Mouse (Mus musculus): ENCODE measurements around the gene Lsm5.

Lsm5 gene

GRCm38 (mm10) chr6:56703931-56704900 is at the start of gene Lsm5:
TSS of gene Lsm5 (minus strand) at chr6:56704710.
- no peaks in the 10 kb centered on the region for H3K36me3 ChIP-seq (ENCODE audit: control insufficient read depth, insufficient read depth, low read length, poor library complexity, severe bottlenecking)
- peak; percentile 94 for DNase-seq (ENCODE audit: low read depth, low spot score)
- no peaks in the 10 kb centered on the region for H3K27me3 ChIP-seq (ENCODE audit: control insufficient read depth, insufficient read depth, low read length, poor library complexity, severe bottlenecking)

DNA sequence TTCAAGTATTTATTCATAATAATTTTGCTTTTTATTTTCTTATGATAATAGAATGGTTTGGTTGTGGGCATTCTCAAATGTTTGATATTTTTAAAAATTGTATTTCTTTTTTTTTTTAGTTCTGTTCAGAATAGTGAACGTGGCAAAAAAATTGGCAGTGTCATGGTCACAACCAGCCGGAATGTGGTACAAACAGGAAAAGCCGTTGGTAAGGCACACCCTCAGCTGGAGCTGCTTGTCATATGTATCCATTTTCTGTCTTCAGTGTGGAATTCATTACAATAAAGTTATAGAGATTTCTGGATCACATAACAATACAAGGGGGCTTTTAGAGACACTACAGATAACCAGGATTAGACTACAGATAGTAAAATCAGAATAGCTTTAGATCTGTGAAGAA is 49.2 kb upstream of the Lsm5 start:
- peaks cover 17% of the 10 kb centered on the region for H3K36me3 ChIP-seq (ENCODE audit: control insufficient read depth, insufficient read depth, low read length, poor library complexity, severe bottlenecking)
- DNase-seq (ENCODE audit: low read depth, low spot score) = no peak

DNA sequence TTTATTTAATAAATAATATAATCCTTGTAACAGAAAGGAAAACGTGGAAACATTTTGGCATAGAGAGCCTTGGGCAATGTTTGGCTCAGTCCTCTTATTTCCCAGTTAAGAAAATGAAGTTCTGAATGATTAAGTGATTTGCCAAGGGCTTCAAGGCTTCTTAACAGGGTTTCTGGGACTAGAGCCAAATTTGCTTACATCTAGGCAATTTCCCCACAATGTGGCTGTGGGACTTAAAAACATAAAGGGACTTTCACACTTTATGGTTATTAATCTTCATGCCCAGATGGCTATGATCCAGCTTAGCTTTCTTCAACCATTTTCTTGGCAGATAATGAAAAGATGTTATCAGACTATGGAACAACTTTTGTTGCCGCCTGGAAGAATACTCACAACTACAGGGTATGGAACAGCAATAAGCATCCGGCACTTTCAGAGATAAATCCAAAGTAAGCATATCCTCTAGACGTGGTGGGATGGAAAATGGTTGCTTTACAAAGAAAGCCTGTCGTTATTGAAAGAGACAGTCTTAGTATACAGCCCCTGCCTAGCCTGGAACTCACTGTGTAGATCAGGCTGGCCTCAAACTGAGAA is 41.5 kb upstream of the Lsm5 start:
- no peak for DNase-seq (ENCODE audit: low read depth, low spot score)
- H3K36me3 ChIP-seq (ENCODE audit: control insufficient read depth, insufficient read depth, low read length, poor library complexity, severe bottlenecking) = peaks cover 8% of the 10 kb centered on the region
- no peaks in the 10 kb centered on the region for H3K27me3 ChIP-seq (ENCODE audit: control insufficient read depth, insufficient read depth, low read length, poor library complexity, severe bottlenecking)

More for the DNA sequence above, 49.2 kb upstream of the Lsm5 start:
- no peaks in the 10 kb centered on the region for H3K27me3 ChIP-seq (ENCODE audit: control insufficient read depth, insufficient read depth, low read length, poor library complexity, severe bottlenecking)

GRCm38 (mm10) chr6:56732545-56732944 is 28.0 kb upstream of the Lsm5 start:
- no peaks in the 10 kb centered on the region for H3K27me3 ChIP-seq (ENCODE audit: control insufficient read depth, insufficient read depth, low read length, poor library complexity, severe bottlenecking)
- DNase-seq (ENCODE audit: low read depth, low spot score) = no peak
- H3K36me3 ChIP-seq (ENCODE audit: control insufficient read depth, insufficient read depth, low read length, poor library complexity, severe bottlenecking) = peaks cover 12% of the 10 kb centered on the region

DNA sequence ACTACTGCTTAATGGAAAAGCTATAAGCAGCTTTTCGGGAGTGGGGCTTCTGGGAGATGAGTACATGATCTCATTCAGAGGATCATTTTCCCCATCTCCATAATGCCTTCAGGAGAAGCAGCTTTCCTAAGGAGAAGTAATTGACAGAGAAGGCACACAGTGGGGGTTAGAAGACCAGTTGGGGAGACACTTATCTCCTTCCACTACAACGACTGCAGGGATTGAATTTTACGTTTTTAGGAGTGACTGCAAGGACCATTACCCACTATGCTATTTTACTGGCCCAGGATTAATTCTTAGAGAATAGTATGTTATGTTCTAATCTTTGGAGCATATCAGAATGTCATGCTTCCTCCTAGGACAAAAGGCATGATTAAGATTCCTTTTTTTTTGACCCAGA is 16.4 kb upstream of the Lsm5 start:
- no peak for DNase-seq (ENCODE audit: low read depth, low spot score)
- peaks cover 8% of the 10 kb centered on the region for H3K36me3 ChIP-seq (ENCODE audit: control insufficient read depth, insufficient read depth, low read length, poor library complexity, severe bottlenecking)
- no peaks in the 10 kb centered on the region for H3K27me3 ChIP-seq (ENCODE audit: control insufficient read depth, insufficient read depth, low read length, poor library complexity, severe bottlenecking)

- H3K27me3 ChIP-seq (ENCODE audit: control insufficient read depth, insufficient read depth, low read length, poor library complexity, severe bottlenecking) = no peaks in the 10 kb centered on the region
- peaks cover 4% of the 10 kb centered on the region; the same call in 1 of the 2 replicates for H3K36me3 ChIP-seq (ENCODE audit: control insufficient read depth, insufficient read depth, low read length, poor library complexity, severe bottlenecking)
- no peak for DNase-seq (ENCODE audit: low read depth, low spot score)
Observed at GRCm38 (mm10) chr6:56719071-56719470, 14.6 kb upstream of the Lsm5 start.

GRCm38 (mm10) chr6:56715270-56715666 is 10.8 kb upstream of the Lsm5 start:
- peak; percentile 83 for DNase-seq (ENCODE audit: low read depth, low spot score)
- Histone ChIP-seq H3K36me3 (ENCODE audit: control insufficient read depth, insufficient read depth, low read length, poor library complexity, severe bottlenecking) (no peaks in the 10 kb centered on the region), H3K27me3 (ENCODE audit: control insufficient read depth, insufficient read depth, low read length, poor library complexity, severe bottlenecking) (no peaks in the 10 kb centered on the region)

DNA sequence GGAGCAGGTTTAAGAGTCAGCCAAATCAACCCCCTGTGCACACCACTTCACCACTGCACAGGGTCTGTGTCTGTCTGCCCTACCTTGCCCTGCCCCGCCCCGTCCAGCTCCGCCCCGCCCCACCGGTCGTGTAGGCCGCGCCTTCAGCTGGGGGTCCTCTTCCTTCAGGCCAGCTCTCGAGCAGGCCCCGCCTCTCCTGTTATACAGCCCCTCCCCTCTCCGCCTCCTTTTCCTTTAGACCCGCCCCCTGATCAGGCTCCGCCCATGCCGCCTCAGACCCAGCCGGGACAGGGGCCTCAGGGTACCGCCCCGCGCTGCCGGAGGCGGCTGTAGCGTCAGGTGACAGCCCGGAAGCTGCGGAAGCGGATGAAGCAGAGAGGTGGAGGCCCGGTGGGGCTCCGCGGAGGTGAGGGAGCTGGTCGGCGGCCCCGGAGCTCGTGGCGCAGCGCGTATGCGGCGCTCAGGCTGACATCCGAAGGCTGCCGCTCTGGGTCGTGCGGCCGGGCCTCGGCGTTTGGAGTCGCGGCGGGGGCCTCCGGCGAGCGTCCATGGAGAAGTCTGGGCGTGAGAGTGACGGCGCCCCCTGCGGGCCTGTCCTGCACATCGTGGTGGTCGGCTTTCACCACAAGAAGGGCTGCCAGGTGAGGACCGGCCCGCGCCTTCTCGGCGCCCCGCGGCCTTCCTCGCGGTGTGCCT is 10.2 kb upstream of the Lsm5 start, which contains the start of gene Avl9:
Gene Avl9, plus strand, starts transcription at position 326 of the 696 bp plus-strand sequence.
- Histone ChIP-seq H3K36me3 (ENCODE audit: control insufficient read depth, insufficient read depth, low read length, poor library complexity, severe bottlenecking) (no peaks in the 10 kb centered on the region), H3K27me3 (ENCODE audit: control insufficient read depth, insufficient read depth, low read length, poor library complexity, severe bottlenecking) (no peaks in the 10 kb centered on the region)
- DNase-seq (ENCODE audit: low read depth, low spot score) = peak; percentile 99

DNA sequence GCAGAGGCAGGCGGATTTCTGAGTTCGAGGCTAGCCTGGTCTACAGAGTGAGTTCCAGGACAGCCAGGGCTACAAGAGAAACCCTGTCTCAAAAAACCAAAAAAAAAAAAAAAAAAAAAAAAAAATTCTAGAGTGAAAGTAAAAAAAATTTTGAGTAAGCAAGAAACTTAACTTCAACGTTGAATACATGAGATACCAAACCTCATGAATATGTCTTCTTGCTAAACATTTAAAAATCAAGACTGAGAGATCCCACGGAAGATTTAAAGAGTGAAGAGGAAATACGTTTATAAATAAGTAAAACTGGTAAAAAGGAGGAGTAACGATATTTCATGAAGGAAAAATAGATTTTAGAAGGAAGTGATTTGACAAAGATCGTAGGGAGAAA is 9.7 kb upstream of the Lsm5 start:
- DNase-seq (ENCODE audit: low read depth, low spot score) = no peak
- no peaks in the 10 kb centered on the region for H3K27me3 ChIP-seq (ENCODE audit: control insufficient read depth, insufficient read depth, low read length, poor library complexity, severe bottlenecking)
- no peaks in the 10 kb centered on the region for H3K36me3 ChIP-seq (ENCODE audit: control insufficient read depth, insufficient read depth, low read length, poor library complexity, severe bottlenecking)

DNA sequence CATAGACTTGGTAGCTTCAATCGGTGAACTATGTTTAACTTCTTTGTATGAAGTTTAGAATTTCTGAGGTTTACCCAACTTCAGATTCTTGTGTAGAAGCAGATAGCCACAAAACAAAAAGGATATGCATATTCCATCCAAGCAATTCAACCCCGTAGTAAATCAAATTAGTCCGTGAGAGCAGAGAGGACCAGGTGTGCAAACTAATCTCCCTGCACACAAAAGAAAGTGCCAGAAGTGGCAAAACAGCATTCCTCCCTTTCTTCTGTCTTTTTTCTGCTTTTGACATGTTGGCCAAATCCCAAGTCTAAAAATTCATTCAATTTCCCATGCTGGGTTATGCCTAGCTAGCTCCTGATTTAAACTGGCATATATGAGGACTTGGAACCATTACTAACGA is 12.1 kb downstream of the Lsm5 start:
- DNase-seq (ENCODE audit: low read depth, low spot score) = no peak
- no peaks in the 10 kb centered on the region for H3K27me3 ChIP-seq (ENCODE audit: control insufficient read depth, insufficient read depth, low read length, poor library complexity, severe bottlenecking)
- no peaks in the 10 kb centered on the region for H3K36me3 ChIP-seq (ENCODE audit: control insufficient read depth, insufficient read depth, low read length, poor library complexity, severe bottlenecking)

GRCm38 (mm10) chr6:56691205-56691604 is 13.3 kb downstream of the Lsm5 start:
- peak; percentile 81 for DNase-seq (ENCODE audit: low read depth, low spot score)
- no peaks in the 10 kb centered on the region for H3K36me3 ChIP-seq (ENCODE audit: control insufficient read depth, insufficient read depth, low read length, poor library complexity, severe bottlenecking)
- H3K27me3 ChIP-seq (ENCODE audit: control insufficient read depth, insufficient read depth, low read length, poor library complexity, severe bottlenecking) = no peaks in the 10 kb centered on the region

DNA sequence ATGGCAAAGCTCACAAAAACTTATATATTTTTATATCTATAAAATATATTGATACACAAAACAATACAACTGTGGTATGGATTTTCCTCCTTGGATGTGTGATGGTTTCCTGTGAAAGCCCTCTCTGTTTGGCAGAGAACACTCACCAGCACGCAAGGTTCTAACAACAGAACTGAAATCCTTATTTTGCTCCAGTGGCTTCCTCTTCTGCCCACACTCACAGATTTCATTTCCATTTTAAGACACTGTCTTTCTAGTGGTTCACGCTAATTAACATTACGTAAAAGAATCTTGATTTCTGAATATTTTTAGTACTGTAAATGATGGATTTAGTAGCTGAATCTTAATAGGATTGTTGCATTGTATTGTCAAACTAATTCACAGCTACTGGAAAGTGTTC is 16.3 kb downstream of the Lsm5 start:
- Histone ChIP-seq H3K36me3 (ENCODE audit: control insufficient read depth, insufficient read depth, low read length, poor library complexity, severe bottlenecking) (no peaks in the 10 kb centered on the region), H3K27me3 (ENCODE audit: control insufficient read depth, insufficient read depth, low read length, poor library complexity, severe bottlenecking) (no peaks in the 10 kb centered on the region)
- no peak for DNase-seq (ENCODE audit: low read depth, low spot score)

DNA sequence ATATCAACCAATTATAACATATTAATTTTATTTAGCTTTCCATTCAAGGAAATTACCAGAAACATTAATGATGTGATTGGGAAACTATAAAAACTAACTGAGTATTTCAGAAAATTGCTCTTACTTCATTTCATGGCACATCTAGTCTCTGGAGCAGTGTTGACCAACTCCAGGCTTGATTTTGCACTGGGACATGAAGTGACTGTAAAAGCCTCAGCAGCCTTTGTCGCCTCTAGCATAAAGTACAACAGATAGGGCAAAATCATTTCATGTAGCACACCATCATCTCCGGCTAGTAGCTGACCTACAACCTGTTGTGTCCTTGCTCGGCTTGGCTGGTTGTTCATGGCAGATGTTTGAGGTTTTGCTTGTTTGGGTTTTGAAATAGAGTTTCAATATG is 40.1 kb downstream of the Lsm5 start:
- Histone ChIP-seq H3K27me3 (ENCODE audit: control insufficient read depth, insufficient read depth, low read length, poor library complexity, severe bottlenecking) (no peaks in the 10 kb centered on the region), H3K36me3 (ENCODE audit: control insufficient read depth, insufficient read depth, low read length, poor library complexity, severe bottlenecking) (no peaks in the 10 kb centered on the region)
- no peak for DNase-seq (ENCODE audit: low read depth, low spot score)

DNA sequence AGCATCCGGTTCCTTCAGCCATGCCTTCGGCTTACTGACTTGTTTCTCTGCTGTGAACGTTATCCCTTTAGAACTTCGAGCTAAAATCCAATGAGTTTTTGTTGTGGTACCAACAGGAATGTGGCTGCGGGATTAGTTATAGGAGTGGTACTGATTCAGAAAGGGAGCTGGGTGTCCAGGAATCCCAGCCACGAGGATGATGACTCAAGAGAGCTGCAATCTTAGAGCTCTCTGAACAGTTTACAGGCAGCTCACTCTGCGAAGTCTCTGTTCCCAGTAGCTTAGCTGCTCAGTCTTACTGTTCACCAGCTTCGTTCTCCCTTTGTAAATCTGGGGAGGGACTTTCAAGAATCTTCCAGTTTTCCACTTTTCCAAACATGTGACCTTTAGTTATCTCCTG is 49.1 kb downstream of the Lsm5 start:
- H3K36me3 ChIP-seq (ENCODE audit: control insufficient read depth, insufficient read depth, low read length, poor library complexity, severe bottlenecking) = no peaks in the 10 kb centered on the region
- DNase-seq (ENCODE audit: low read depth, low spot score) = no peak
- no peaks in the 10 kb centered on the region; the same call in 1 of the 2 replicates for H3K27me3 ChIP-seq (ENCODE audit: control insufficient read depth, insufficient read depth, low read length, poor library complexity, severe bottlenecking)

GRCm38 (mm10) chr6:56652121-56652592 is 52.4 kb downstream of the Lsm5 start:
- no peak for DNase-seq (ENCODE audit: low read depth, low spot score)

More at GRCm38 (mm10) chr6:56652121-56652592, 52.4 kb downstream of the Lsm5 start:
- Histone ChIP-seq H3K27me3 (ENCODE audit: control insufficient read depth, insufficient read depth, low read length, poor library complexity, severe bottlenecking) (no peaks in the 10 kb centered on the region; the same call in 1 of the 2 replicates), H3K36me3 (ENCODE audit: control insufficient read depth, insufficient read depth, low read length, poor library complexity, severe bottlenecking) (no peaks in the 10 kb centered on the region)
